Mouse (Mus musculus) inflammation-experienced regulatory T-cells, adult 6 months (primary cell): ENCODE data around the gene Usp15. TPM values are rescaled to one million over a fixed set of nuclear protein-coding genes. Genes with fewer than 3 reads are reported as not detected.

ENCODE experiments used
- ATAC-seq: one replicate; pipeline ENCODE4 v1.8.0; 2017
- polyA plus RNA-seq, 3 experiments: library from polyadenylated mRNA; unstranded; fragments of 100-300 nt; shearing (Covaris generic); gene quantifications; one replicate each; pipeline ENCODE4 v1.2.1; 2017

Usp15 gene
- polyA plus RNA-seq, 3 experiments from 2014 or later: 126 to 177 (median 143) TPM

DNA sequence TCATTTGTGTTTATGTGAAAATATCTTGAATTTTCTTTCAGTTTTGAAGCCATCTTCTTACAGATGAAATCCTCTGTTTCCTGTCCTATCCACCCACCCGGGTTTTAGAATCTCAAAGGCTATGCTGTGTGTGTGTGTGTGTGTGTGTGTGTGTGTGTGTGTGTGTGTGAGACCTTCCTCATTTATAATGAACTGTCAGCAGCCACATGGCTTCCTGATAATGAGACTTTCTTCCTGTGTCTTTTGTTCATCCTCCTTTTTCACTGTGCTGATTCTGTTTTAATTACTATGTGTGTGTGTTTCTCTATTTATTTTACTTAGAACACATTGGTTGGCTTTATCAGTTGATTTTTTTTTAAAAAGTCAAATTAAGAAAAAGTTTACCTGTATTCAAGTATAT is 95.5 kb downstream of the Usp15 start:
- no peak for ATAC-seq

DNA sequence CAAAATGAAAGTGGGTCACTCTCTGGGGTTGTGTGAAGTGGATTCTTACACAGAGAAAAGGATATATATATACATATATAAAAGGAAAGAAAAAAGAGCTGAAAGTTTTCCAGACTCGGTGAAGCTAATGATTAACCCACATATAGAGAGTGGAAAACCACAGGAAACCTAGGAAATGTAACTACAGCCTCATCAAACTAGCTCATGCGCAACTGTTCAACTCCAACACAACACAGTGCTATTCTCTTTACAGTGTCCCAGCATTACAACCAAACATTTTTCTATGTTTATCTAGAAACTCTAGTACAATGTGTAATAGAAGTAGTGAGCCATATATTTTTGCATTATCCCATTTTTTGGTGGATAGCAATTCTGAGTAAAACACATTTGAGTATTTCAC is 96.2 kb downstream of the Usp15 start:
- ATAC-seq: no peak

DNA sequence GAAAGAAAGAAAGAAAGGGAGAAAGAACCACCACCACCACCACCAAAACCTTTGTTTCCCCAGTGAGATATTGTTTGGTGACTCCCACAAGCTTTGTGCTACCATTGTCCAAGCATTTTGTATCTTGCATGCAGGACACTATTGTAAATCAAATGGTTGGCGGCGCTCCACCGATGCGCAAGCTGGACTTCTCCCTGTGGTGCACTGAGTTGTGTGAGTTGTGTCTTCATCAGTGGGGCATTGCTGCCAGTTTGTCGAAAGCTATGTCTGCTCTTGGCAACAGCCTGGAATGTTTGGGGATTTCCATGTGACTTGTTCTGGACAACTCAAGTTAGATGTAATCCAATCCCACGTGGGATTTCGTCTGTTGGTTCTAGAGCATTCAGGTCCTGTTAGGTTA is 102.3 kb downstream of the Usp15 start:
- no peak for ATAC-seq

DNA sequence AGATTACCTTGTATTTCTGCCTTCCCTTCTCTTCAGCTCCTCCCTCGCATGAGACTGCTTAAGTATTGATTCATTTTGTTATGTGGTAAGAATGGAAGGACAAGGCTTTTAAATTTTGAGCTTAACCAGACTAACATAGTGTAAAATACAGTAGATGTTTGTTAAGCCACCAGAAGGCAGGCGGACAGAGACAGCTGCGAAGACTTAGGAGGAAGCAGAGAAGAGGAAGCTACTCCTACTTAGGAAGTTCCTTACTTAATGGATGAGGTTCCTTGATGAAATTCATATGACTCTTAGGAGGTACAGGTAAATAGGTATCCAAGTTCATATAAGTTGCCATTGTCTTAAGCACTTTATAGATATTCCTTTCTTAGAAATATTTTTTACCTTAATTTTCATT is 104.2 kb downstream of the Usp15 start:
- ATAC-seq: no peak

DNA sequence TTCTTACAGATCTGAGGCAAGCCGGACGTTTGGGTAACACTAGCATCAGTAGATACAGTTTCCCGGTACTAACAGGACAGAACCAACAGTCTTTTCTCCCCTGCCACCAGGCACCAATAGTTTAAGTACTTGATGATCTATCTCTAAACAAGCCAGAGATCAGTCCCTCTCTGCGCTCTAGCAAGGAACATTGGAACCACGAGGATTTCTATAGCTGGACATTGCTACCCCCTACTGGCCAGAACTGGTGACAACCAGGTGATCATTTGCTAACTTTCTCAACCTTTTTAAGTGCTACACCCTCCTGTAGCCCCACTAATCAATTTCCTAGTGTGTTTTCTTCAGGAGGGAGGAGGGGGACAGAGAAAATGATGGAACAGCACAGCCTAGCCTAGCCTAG is 105.1 kb downstream of the Usp15 start:
- peak; percentile 85 for ATAC-seq

DNA sequence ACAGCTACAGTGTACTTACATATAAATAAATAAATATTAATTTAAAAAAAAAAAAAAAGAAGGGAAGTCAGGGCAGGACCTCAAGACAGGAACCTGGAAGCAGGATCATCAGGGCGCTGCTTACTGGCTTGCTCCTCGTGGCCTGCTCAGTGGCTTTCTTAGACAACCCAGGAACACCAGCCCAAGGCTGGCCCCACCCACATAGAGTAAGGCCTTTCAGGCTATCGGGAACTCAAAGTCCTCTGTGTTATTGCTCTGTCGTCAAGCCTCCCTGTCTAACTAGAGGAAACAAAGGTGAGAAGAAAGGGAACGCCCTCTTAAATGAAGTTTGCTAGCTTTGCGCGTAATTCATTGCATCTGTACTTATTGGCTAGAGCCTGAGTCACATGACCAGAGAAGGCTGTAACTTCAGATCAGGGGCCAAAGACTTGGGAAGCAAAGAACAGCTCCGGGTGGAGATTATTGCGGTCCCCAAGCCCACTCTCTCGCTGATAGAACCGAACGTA is 107.3 kb downstream of the Usp15 start:
- ATAC-seq: no peak

DNA sequence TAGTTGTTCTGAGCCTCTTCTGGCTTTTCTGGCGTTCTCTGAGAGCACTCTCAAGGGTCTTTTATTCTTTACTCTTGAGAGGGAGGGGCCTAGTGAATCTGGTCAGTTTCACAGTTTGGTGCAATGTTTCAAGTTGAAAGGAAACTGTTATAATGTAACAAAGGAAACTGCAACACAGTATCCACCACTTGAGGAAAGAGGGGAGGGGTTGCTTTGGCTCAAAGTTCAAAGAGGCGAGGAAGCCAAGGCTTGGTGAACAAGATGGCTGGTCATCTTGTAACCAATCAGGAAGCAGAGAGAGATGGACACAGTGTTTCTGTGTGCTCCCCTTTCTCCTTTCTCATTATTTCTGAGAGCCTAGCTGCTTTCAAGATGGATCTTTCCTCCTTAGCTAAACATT is 109.9 kb downstream of the Usp15 start:
- ATAC-seq: no peak

DNA sequence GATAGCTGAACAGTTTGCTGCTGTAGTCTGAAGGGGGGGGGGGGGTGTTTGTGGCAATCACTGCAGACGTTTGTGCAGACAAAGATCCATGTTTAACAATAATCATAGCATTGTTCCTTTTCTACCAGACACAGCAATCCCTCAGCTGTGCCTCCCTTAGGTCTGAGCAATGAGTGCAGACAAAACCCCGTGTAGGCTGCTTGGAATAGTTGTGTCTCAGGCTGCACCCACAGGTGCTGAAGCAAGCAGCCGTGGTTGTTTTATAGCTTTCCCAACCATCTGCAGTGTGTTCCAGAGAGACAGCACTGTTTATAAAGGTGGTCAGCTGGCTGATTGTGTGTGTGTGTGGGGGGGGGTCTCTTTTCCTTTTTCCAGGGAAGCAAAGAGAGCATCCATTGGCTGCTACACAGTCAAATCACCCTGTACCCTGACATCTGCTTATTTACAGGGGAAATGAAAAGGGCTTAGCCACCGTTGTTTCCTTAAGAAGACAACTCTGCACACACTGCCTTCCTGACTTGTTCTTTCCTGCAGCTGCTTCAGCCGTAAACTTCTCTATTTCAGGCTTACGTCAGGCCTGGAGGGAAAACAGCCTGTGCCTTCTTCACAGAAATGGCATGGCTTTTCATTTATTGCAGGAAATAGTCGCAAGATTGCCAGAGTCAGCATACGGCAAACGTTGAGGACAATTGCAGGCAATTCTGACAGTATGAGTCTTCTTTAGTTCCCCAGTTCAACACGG is 111.7 kb downstream of the Usp15 start:
- no peak for ATAC-seq

DNA sequence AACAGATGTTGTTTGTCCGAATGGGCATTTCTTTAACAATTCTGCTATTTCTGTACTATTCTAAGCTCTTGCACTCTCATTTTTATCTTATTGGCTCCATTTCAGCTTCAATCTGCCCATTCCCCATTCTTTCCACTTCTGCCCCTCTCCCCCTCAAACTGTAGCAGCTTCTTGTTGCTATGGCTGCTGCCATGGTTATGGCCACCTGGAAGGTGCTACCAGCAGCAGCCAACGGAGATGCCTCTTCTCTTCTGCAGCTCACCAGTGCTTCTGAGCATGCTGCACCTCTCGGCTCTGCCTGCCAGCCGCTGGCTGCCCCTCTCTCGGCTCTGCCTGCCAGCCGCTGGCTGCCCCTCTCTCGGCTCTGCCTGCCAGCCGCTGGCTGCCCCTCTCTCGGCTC is 112.5 kb downstream of the Usp15 start:
- ATAC-seq: no peak

DNA sequence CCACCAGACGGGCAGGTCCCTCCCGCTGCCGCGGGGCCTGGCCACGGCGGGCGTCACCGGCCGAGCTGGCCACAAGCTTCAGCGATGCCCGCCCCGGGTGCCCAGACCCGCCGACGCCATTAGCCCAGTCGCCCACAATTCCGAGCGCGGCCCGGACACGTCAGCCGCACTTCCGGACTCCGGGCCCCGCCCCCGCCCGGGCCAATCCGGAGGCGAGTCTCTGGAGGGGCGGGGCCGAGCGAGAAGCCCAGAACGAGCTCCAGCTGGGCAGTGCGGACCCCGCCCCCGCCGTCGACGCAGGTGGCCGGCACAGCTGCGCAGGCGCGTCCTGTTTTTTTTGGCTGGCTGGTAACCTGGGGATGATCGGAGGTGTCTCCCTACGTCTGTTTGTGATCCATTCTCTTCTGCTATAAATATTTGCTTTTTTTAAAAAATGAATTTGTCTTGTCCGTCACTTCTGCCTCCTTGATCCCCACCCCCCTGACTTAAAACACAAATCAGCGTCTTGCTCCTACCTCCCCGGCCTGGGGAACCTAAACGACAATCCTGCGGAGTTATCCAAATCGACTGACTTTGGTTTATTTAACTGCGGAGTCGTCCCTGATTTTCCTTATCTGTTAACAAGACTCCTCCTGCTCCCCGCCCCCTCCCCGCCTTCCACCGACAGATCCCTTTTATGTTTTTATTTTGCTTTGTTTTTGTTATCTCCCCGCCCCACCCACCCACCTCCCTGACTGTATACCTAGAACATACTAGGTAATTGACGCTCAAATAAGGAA is 120.4 kb downstream of the Usp15 start, which contains the start of gene Mon2:
Gene Mon2 (minus strand): TSS at position 261 of the 779 bp plus-strand sequence.
- peak; percentile 98 for ATAC-seq

DNA sequence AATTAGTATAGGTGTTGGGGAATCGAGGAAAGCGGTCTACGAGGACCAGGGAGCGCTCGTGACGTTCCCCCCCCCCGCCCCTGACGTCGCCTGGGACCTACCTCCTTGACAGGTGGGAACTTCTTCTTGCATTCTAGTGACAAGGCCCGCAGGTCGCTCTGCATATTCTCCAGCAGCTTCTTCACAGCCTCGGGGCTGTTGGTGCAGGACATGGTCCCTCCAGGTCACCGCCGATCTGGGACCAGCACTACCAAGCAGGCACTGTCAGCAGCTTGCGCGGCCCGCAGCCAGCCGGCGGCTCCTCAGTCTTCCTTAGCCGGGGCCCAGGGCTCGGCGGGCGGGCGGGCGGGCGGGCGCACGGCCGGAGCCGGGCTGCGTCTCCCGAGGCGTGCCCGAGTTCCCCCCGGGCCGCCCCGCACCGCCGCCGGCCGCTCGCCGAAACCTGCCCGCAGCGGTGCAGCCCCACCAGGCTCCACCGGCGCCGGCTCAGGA is 121.0 kb downstream of the Usp15 start:
- peak; percentile 5 for ATAC-seq

DNA sequence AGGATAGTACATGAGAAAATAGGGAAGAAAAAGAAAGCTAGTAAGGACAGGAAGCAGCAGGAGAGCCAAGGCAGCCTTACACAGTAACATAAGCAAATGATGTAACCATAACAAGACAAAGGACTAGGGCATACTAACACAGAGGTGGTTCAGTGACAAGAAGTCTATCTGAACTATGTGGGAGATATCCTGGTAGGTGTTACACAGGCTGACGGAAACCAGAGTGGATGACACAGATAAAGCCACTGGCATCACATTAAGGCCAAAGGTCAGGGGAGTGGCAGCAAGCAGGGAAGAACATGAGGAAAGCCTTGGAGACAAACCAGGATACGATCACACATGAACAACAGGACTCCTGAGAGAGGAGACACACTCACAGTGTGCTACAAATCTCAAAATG is 124.8 kb downstream of the Usp15 start:
- ATAC-seq: no peak

DNA sequence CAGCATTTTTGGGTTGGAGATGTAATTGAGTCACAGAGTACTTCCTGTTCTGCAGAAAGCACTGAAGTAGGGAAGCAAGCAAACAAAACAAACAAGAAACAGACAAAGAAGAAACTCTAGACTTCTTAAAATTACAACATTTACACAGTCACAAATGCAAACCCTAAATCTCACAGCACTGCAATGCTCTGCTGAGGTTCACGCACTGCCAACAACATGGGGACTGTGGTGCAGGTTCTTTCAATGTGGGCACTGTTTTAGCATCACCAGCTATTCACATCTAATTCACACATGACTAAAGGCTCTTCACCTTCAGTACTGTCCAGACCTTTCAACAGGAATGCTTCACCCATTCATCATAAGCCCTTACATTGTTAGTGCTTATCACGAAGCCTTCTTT is 133.8 kb downstream of the Usp15 start:
- no peak for ATAC-seq

DNA sequence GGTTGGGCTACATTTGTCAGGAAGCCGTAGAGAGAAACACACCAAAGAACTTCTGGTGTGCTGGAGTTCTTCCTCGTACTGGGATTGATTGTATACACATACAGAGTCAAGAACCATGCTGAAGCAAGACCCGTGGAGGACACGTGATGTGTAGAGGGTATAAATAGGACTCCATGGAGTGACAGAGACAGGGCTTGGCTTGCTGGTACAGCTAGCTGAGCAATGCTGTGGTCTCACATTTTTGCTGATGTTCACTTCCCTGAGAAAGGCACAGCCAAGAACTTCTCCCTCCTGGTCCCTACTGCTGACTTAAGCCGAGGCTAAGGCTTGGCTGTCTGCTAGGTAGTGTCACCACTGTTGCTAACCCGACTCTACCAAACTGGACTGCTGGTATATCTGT is 136.0 kb downstream of the Usp15 start:
- no peak for ATAC-seq

DNA sequence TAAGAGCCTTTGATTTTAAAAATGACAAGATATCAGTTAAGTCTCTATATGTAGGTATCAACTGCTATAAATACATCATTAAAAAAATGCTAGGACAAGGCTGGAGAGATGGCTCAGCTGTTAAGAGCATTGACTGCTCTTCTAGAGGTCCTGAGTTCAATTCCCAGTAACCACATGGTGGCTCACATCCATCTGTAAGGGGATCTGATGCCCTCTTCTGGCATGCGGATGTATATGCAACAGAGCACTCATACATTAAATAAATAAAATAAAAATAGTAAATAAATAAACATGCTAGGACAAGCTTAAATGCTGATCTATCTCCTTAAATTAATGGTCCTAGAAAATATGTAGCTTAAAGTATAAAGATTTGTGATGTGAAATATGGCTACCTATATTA is 139.7 kb downstream of the Usp15 start:
- peak; percentile 56 for ATAC-seq

DNA sequence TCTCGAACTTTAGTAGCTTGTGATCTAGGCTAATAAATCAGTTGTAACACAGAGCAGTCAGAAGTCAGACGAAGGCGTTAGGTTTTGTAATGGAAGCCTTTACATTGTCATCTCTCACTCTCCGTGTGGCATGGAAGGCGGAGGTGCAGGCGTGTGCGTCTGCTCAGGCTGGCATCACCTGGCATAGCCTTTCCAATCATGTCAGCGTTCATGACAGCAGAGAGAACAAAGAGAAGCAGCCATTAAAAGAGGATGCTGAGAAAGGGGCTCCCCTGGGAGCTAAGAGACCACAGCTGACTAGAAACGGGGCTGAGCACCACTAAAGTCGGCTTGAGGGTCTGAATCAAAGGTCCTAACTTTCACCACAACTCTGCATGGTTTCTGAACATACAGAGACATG is 140.3 kb downstream of the Usp15 start:
- no peak for ATAC-seq

DNA sequence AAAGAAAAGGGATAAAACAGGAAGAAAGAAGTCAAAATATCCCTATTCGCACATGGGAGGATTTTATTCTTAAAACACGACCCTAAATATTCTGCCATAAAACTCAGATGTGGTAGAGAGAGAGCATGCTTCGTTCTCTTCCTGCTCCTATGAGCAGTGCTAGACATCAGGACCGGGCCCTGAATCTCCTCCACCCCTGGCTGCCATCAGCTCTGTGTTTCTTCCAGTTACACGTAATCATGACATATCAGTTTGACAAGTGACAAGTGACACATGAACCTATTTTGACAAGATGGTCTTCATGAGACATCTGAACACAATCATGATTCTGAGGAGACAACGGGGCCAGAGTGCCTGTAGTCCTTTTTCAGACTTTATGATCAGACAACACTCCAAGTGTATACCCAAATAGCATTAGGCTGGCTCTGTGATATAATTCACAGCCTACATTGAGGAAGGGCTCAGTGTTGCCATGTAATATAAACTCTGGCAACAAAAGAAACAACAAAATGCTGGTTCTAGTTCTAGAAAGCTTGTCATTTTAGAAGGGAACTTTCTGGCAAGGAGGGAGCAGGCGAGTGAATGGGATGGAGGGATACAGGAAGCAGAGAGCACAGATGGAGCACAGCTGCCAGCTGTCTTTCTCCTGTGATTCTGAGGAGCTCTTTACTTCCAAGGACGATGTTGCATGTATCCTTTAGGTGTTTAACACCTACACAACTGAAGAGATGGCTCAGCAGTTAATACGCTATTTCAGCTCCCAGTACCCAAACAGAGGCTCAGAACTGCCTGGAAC is 141.4 kb downstream of the Usp15 start:
- no peak for ATAC-seq

Other genes starting within 250 kb of the Usp15 start
- gene Mon2, start 120.5 kb downstream of the Usp15 start, polyA plus RNA-seq: 10 to 100 TPM; 12.3 to 39.6 (median 34.4) TPM
- not detected for gene Fam19a2, start 67.0 kb upstream of the Usp15 start, polyA plus RNA-seq